Mouse (Mus musculus) embryonic facial prominence, embryonic 14.5 days (tissue): ENCODE data around the gene Tead1. TPM values are rescaled to one million over a fixed set of nuclear protein-coding genes. Genes with fewer than 3 reads are reported as not detected.
"Not testable (repeated sequence)": the region's sequence is repeated elsewhere in the genome, so short reads cannot be mapped to it uniquely, and the experiment has no call there.

ENCODE experiments used
- ATAC-seq: fragments of 200-750 bp; cut with Nextera tagmentation; 2 replicates; pipeline ENCODE4 v1.8.0; 2017; ENCODE audit warnings: low read depth, moderate number of reproducible peaks, moderate TSS enrichment
- DNase-seq: peaks from one replicate; pipeline ENCODE4 v3.0.0-alpha.2; 2015; ENCODE audit warnings: low spot score
- H3K27ac ChIP-seq: fragments of 300-500 bp; sonication (generic); replicated peaks from 2 replicates; pipeline ENCODE4 v1.5.1; 2014; ENCODE audit warnings: low read depth, mild to moderate bottlenecking, low read length, moderate library complexity
- H3K27me3 ChIP-seq: fragments of 300-500 bp; sonication (generic); replicated peaks from 2 replicates; pipeline ENCODE4 v1.6.1; 2014; ENCODE audit warnings: low read length; ENCODE audit not compliant: control insufficient read depth, insufficient read depth
- H3K36me3 ChIP-seq: fragments of 300-500 bp; sonication (generic); 2 replicates; pipeline ENCODE4 v1.6.1; 2014; ENCODE audit warnings: low read length, mixed read lengths; ENCODE audit not compliant: control insufficient read depth, insufficient read depth
- H3K4me1 ChIP-seq: fragments of 300-500 bp; sonication (generic); 2 replicates; pipeline ENCODE4 v1.6.1; 2014; ENCODE audit warnings: antibody characterized with exemption, low read length; ENCODE audit not compliant: control insufficient read depth, insufficient read depth
- H3K4me2 ChIP-seq: fragments of 300-500 bp; sonication (generic); 2 replicates; pipeline ENCODE4 v1.6.1; 2014; ENCODE audit warnings: low read depth, mild to moderate bottlenecking, low read length, moderate library complexity, mixed read lengths
- H3K4me3 ChIP-seq: fragments of 300-500 bp; sonication (generic); 2 replicates; pipeline ENCODE4 v1.5.1; 2014; ENCODE audit warnings: low read depth, mild to moderate bottlenecking, low read length
- H3K9ac ChIP-seq: fragments of 300-500 bp; sonication (generic); 2 replicates; pipeline ENCODE4 v1.6.1; 2014; ENCODE audit warnings: low read depth, mild to moderate bottlenecking, low read length, moderate library complexity, mixed read lengths
- H3K9me3 ChIP-seq: fragments of 300-500 bp; sonication (generic); 2 replicates; pipeline ENCODE4 v1.6.1; 2016; ENCODE audit warnings: low read length; ENCODE audit not compliant: control insufficient read depth
- WGBS: fragments of 180-500 bp; shearing (Covaris S2); extraction: QIAGEN DNeasy Blood & Tissue Kit; methylation state at CpG from one replicate; pipeline ENCODE4 v1.1.7; 2014; 5-methylcytosine and 5-hydroxymethylcytosine counted together
- polyA plus RNA-seq: library from polyadenylated mRNA; unstranded; fragments of >200 nt; fragmentation: Nextera tagmentation; extraction: Ambion mirVana; gene quantifications from 2 replicates; pipeline ENCODE4 v1.2.1, GENCODE M21; 2014

The Tead1 gene
- polyA plus RNA-seq, 1 experiment from 2014 or later = 18.2 TPM

- not testable (repeated sequence) for H3K4me1 ChIP-seq, ATAC-seq
Measured at GRCm38 (mm10) chr7:112935876-112936275, 256.8 kb downstream of the Tead1 start.

GRCm38 (mm10) chr7:112937089-112937488 lies 258.0 kb downstream of the Tead1 start:
- Histone ChIP-seq H3K9ac (no peak overlapping the region), H3K4me3 (no peak overlapping the region), H3K27me3 (no peaks in the 10 kb centered on the region), H3K4me2 (no peak overlapping the region), H3K27ac (no peak overlapping the region), H3K4me1 (no peaks in the 10 kb centered on the region), H3K9me3 (no peaks in the 10 kb centered on the region), H3K36me3 (no peaks in the 10 kb centered on the region)
- DNase-seq (no peak), ATAC-seq (no peak)
- WGBS = 93% methylated on average over 5 of the region's 8 CpGs

More at GRCm38 (mm10) chr7:112935876-112936275, 256.8 kb downstream of the Tead1 start:
- not testable (repeated sequence) for H3K4me3 ChIP-seq, H3K27ac ChIP-seq, H3K9me3 ChIP-seq, H3K27me3 ChIP-seq, H3K9ac ChIP-seq, DNase-seq, H3K36me3 ChIP-seq, H3K4me2 ChIP-seq
- 69% methylated on average over 5 of the region's 5 CpGs for WGBS

GRCm38 (mm10) chr7:112938959-112939358 lies 259.8 kb downstream of the Tead1 start:
- no peaks in the 10 kb centered on the region for H3K27me3 ChIP-seq
- ATAC-seq = no peak
- WGBS = 42% methylated on average over 5 of the region's 5 CpGs
- H3K4me2 ChIP-seq = no peak overlapping the region
- no peak overlapping the region for H3K4me3 ChIP-seq
- DNase-seq = no peak
- H3K4me1 ChIP-seq = no peaks in the 10 kb centered on the region
- no peaks in the 10 kb centered on the region for H3K36me3 ChIP-seq
- no peaks in the 10 kb centered on the region for H3K9me3 ChIP-seq
- H3K9ac ChIP-seq = no peak overlapping the region
- no peak overlapping the region for H3K27ac ChIP-seq

- Histone ChIP-seq H3K4me1 (no peaks in the 10 kb centered on the region), H3K9me3 (no peaks in the 10 kb centered on the region), H3K27ac (no peak overlapping the region), H3K9ac (no peak overlapping the region), H3K4me2 (no peak overlapping the region), H3K4me3 (no peak overlapping the region), H3K27me3 (no peaks in the 10 kb centered on the region), H3K36me3 (no peaks in the 10 kb centered on the region)
- no peak for DNase-seq
- no peak for ATAC-seq
- WGBS = 59% methylated on average over 5 of the region's 5 CpGs
Measured at GRCm38 (mm10) chr7:112942567-112942966, 263.4 kb downstream of the Tead1 start.

DNA sequence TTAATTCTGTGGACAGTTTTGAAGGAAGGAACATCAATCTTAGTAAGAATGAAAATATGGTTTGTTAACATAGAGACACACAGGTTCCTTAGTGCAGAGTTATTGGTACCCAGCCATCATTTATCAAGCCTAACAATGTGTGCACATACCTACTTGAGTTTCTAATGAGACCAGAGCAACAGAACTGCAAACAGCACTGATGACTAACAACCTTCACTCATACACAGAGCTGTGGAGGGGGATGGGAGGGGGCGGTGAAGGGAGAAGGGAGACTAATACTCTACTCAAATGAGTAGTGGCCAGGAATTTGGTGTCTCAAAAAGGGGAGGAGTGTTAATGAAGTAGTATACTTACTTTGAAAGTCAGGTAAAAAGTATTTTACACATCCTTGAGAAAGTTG lies 263.9 kb downstream of the Tead1 start:
- H3K9me3 ChIP-seq = no peaks in the 10 kb centered on the region
- no peak overlapping the region for H3K4me3 ChIP-seq
- DNase-seq (no peak), ATAC-seq (no peak)
- H3K4me2 ChIP-seq = no peak overlapping the region
- no peaks in the 10 kb centered on the region for H3K27me3 ChIP-seq
- no peaks in the 10 kb centered on the region for H3K4me1 ChIP-seq
- H3K27ac ChIP-seq = no peak overlapping the region
- no peaks in the 10 kb centered on the region for H3K36me3 ChIP-seq
- 88% methylated on average over 1 of the region's 1 CpGs for WGBS
- H3K9ac ChIP-seq = no peak overlapping the region

GRCm38 (mm10) chr7:112946706-112947105 lies 267.6 kb downstream of the Tead1 start:
- ATAC-seq = no peak
- Histone ChIP-seq H3K4me3 (no peak overlapping the region), H3K27me3 (no peaks in the 10 kb centered on the region; the same call in 1 of the 2 replicates), H3K9me3 (no peaks in the 10 kb centered on the region), H3K9ac (no peak overlapping the region), H3K4me1 (no peaks in the 10 kb centered on the region), H3K36me3 (no peaks in the 10 kb centered on the region), H3K27ac (no peak overlapping the region), H3K4me2 (no peak overlapping the region)
- DNase-seq = peak; percentile 31
- WGBS = 48% methylated on average over 6 of the region's 6 CpGs

DNA sequence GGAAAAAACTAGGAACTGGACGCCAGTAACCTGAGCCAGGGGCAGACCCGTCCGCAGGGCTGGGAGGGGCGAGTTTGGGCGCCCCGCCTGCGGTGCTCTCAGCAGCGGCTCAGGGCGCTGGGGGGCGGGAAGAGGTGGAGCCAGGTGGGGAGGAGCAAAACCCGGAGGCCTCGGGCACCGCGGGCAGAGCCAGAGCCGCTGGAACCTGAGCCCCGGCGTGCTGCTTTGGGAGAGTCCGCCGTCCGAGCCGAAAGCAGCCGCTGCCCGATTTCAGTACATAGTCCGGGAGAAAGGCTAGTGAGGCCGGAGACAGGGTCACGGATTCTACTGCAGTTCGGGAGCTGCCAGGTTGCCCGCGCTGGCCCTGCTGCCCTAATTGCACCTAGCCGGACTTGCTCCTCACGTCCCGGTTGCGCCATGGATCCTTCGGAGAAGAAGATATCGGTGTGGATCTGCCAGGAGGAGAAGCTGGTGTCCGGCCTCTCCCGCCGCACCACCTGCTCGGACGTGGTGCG lies 274.7 kb downstream of the Tead1 start, which contains the start of gene Rassf10:
Gene Rassf10, plus strand, starts transcription at position 186 of the 515 bp plus-strand sequence.
- Histone ChIP-seq H3K27me3 (peaks cover 27% of the 10 kb centered on the region), H3K36me3 (no peaks in the 10 kb centered on the region), H3K4me2 (peak within 1 kb of the TSS; percentile 92), H3K27ac (no peak within 1 kb of the TSS), H3K4me3 (peak within 1 kb of the TSS; percentile 54), H3K4me1 (peaks cover 2% of the 10 kb centered on the region; the same call in 1 of the 2 replicates), H3K9me3 (no peaks in the 10 kb centered on the region), H3K9ac (peak within 1 kb of the TSS; percentile 60)
- DNase-seq (peak; percentile 90), ATAC-seq (peak; percentile 94)
- under 1% methylated on average over 23 of the region's 41 CpGs for WGBS

DNA sequence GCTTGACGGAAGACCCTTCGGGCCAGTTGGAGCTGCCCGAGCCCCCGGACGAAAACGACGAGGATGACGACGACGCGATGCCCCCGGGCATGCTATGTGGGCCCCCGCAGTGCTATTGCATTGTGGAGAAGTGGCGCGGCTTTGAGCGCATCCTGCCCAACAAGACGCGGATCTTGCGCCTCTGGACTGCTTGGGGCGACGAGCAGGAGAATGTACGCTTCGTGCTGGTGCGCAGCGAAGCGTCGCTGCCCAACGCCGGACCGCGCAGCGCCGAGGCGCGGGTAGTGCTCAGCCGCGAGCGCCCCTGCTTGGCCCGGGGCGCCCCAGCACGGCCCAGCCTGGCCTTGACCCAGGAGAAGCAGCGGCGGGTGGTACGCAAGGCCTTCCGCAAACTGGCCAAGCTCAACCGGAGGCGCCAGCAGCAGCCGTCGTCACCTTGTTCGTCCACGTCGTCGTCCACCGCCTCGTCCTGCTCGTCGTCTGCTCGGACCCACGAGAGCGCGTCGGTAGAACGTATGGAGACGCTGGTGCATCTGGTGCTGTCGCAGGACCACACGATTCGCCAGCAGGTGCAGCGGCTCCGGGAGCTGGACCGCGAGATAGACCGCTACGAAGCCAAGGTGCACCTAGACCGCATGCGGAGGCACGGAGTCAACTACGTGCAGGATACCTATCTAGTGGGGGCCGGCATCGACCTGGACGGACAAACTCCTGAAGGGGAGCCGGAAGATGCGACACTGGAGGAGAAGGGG lies 275.4 kb downstream of the Tead1 start:
- DNase-seq = peak; percentile 22
- peak overlapping the region; percentile 54 for H3K4me3 ChIP-seq
- no peak overlapping the region for H3K27ac ChIP-seq

More for the DNA sequence above, 275.4 kb downstream of the Tead1 start:
- H3K27me3 ChIP-seq = peaks cover 27% of the 10 kb centered on the region
- no peaks in the 10 kb centered on the region for H3K36me3 ChIP-seq
- H3K4me1 ChIP-seq = peaks cover 2% of the 10 kb centered on the region; the same call in 1 of the 2 replicates
- no peaks in the 10 kb centered on the region for H3K9me3 ChIP-seq
- under 1% methylated on average over 52 of the region's 82 CpGs for WGBS
- peak; percentile 27; the same call in 1 of the 2 replicates for ATAC-seq
- peak overlapping the region; percentile 60 for H3K9ac ChIP-seq
- H3K4me2 ChIP-seq = peak overlapping the region; percentile 92
